Mouse (Mus musculus) bone marrow, adult 2 months (tissue): ENCODE measurements at regions not wholly inside any gene's neighbourhood (a gene's known extent, or its start where the extent isn't known, plus 50 kb on each side); places are given as distances from the start of the nearest gene placed in this dataset.

Experiments used
- CTCF ChIP-seq: fragments of 200-500 bp; IDR thresholded peaks from 2 replicates; pipeline ENCODE4 v1.5.1; 2011; ENCODE audit warnings: low read length, control low read depth; ENCODE audit not compliant: control insufficient read depth, insufficient read depth
- POLR2A ChIP-seq: fragments of 200-500 bp; IDR thresholded peaks from 2 replicates; pipeline ENCODE4 v1.6.1; 2011; ENCODE audit warnings: low read depth, mild to moderate bottlenecking, control low read depth, low read length, borderline replicate concordance; ENCODE audit not compliant: control insufficient read depth

GRCm38 (mm10) chr16:54970356-54970755, 327.4 kb downstream of the Zpld1 start:
- TF ChIP-seq POLR2A, result no peak
- TF ChIP-seq CTCF, result no peak
